Mouse (Mus musculus) spleen, adult 18-20 months (tissue): ENCODE measurements around the gene 9630041A04Rik.

ENCODE experiments used
- DNase-seq, 2 experiments: peaks; one replicate each; pipeline ENCODE4 v3.0.0; 2022; ENCODE audit warnings: mixed read lengths in 2 of 2

The 9630041A04Rik gene

DNA sequence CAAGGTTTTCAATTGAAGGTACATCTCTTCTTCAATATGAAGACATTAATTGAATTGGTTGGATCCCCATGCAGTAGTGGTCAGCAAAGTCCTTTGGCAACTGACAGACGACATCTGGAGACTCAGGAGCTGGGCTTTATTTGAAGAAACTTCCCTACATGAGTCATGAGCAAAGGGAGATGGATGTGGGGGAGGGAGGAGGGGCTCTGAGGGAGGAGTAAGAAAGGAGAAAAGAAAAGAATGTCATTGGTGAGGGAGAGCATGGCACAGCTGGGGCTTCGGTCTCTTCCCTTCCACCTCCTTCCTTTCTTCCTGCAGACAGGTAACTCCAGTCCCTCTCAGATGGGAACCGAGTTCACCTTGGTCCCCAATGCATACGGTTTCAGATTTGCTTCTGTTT, 61.2 kb downstream of the 9630041A04Rik start:
- DNase-seq: no peak

DNA sequence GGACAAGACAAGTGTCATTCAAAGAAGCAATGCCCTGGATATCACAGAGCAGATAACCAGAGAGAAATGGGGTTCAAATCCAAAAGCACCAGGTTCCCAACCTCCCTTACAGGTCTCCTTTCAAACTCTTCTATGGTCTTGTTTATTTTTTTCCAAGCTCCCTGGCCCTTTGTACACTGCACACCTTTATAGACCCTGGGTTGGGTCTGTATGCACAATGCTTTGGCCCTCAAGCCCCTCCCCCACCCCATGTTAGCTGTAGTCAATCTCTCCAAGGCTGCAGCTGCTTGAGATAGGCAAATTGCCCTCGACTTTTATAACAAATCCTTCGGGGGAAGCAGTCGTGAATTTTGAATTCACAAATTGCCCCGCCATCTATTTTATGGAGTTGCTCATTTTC, 63.2 kb downstream of the 9630041A04Rik start:
- no peak for DNase-seq

DNA sequence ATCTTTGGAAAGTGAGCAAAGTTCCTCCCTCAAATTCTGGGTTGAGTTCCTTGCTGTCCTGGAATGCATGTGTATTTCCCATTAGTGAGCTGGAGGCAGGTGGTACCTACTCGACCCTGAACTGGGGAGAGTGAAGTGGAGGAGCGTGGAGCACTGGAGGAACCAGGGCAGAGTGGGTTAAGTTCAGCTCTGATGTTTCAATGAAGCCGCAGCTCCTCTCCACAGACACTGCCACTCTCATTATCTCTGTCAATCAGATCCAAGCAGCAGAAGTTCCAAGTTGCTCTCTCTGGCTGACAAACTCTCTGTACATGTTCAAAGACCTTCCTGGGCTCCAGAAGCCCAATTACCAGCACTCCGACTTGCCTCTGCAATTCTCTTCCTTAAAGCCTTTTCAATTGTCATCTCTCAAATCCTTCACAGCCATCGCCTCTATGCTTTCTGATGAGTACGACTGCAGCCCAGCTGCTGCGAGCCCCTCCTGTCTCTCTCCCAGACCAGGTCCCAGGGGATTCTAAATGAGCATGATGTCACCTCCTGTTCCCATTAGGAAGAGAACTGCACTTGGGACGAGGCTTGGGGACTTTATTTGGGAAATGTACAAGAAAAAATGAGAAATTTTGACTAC, 72.4 kb downstream of the 9630041A04Rik start:
- DNase-seq: no peak

DNA sequence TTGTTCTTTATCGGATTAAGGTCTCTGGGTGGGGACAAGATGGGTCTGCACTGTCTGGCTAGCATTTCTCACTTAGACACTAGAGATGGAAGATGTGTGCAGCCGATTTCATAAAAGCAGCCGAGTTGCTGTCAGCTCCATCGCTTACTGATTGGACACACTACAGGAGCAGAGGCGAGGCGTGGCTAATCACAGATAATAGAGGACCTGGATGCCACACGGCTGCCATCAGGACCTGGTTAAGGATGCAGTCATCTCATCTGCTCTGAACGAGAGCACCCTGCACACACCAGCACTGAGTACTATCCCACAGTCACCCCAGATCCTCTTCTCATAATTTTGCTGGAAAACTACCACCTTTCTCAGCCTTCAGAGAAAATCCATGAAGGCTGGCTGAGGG, 73.2 kb downstream of the 9630041A04Rik start:
- DNase-seq: no peak

DNA sequence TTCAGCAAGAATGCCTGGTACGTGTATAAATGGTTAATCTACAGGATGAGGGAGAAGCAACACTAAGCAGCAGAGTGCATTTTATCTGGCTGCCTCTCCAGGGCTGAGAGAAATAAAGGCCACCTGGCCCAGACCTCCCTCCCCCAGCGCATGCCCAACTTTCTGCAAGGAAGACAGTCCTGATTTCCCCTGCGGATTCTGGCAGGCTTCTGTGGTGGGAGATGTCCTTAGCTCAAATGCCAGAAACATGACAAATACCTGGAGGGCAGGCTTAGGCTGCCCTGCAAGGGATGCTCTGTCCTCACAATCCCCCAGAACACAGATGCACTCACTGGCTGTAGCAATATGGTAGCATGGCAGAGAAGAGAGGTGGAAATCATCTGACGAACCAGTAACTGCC, 76.4 kb downstream of the 9630041A04Rik start:
- no peak for DNase-seq

DNA sequence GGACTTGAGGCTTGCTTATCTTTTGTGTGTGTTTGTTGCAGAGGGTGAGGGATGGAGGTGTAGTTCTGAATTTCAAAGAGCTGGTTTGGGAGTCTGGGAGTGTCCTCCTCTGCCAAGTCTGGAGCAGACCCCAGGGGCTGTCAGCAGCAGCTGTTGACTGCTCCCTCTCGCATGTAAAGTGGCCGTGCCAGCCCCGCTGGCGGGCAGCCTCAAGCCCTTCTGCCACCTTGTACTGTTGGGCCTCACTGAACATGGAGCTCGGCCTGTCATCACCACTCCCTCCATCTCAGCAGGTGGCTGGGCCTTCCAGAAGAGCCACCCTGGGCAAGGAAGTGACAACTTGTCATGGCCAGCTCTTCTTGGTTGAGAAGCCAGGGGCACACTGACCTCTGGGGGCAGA, 77.4 kb downstream of the 9630041A04Rik start:
- no peak for DNase-seq

DNA sequence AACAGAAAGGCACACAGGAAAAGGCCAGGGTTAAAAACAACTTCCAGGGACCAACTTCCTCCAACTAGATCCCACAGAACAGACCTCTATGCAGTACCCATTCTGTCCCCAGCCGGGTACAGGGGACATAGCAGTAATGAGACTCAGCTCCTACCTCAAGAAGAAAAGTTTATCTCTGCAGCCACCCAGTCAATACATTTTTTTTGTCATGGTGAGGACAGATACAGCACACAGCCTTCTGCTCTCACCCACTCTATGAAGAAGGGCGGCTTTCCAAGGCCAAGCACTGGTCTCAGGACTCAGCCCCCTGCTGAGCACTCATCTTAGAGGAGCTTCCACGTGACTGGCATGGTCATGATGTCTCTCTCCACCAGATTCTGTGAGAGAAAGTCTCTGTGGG, 78.5 kb downstream of the 9630041A04Rik start:
- DNase-seq: no peak

DNA sequence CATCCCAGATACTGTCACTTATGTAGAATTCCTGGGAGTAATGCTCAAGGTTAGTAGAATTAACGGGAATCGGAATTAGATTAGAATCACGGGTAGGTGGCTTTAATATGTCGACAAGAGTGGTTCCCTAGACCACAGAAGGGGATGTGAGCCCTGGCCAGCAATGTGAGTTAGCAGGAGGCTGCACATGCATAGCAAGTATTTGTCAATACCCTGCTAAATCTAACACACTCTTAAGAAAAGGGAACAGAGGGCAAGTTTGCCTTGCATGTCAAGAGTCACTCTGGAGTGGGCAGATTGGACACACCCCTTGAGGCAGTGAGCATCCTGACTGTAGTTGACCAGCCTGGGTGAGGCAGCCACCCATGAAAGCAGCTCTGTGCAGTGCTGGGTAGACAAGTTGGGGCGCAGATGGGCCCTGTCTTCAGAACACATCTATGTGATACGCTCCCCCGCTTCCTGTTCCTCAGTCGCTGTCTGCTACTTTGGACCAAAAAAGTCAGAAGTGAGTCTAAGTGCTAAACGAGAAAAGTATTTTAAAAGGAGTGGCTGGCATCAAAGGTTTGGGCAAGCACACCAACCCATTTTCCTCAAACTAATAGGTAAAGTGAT, 80.5 kb downstream of the 9630041A04Rik start:
- DNase-seq: no peak

DNA sequence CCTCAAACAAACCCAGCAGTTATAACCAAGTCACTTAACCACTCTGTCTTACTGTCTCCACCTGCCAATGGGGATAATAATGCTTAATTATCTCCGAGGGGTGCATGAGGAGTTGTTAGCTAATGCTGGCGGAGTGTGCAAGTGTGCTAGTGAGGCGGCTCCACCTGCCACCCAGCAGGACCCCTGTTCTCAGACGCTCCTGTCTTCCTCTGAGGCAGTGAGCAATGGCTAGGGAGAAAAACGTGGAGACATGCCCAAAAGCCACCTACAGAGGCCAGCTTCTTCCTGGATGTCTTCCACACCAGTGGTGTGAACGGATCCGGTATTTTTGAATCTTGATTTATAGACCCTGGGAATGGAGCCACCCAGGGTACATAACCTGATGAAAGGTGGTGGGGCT, 83.7 kb downstream of the 9630041A04Rik start:
- no peak for DNase-seq

DNA sequence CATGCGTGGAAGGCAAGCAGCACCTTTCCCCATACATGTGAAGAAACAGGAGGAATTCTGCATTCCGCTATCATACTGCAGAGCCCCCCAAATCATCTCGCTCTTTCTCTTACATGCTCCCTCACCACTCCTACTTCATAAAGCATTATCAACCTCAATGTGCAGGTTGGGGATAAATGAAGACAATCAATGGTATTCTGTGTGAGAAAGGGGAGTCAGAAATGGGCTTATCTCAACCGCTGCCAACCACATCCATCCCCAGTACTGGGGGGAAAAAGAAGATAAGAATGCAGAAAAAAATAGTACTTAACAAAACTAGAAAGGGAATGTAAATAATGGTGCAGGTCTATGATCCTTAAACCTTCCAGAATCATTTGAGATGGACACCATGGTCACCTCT, 84.2 kb downstream of the 9630041A04Rik start:
- no peak for DNase-seq

DNA sequence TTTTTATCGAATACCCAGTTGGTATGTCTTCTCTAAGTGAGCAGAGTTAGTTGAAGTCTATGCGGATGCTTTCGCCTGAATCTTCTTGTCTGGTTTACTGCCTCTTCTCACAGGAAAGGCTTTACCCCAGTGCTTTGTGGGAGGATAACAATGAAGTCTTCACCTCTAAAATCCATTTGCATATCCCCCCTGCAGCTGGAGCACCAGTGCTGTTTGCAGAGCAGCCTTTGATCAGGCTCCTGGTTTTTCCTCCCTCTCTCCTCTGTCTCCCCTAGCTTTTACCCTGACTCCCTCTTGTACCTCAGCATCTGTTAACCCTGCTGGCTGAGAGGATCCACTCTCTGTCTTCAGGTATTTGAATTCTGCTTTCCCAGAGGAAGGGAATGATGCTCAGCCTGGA, 88.5 kb downstream of the 9630041A04Rik start:
- DNase-seq: no peak

DNA sequence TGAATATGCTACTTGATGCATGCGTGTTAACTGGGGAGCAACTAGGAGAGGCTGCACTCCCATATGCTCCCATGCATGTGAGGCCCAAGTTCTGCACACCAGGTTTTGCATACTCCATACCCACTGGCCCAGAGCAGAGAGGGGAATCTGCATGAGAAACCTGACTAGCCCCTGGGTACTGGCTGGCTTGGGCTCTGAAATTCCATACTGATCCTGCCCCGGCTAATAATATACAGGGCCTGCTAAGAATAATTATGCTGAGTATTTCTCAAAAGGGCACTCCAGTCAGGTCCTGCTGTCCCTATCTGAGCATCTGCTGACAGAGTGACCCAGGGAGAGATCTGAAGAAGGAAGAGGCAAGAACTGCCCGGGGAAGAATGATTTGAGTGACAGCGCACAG, 92.9 kb downstream of the 9630041A04Rik start:
- no peak for DNase-seq

DNA sequence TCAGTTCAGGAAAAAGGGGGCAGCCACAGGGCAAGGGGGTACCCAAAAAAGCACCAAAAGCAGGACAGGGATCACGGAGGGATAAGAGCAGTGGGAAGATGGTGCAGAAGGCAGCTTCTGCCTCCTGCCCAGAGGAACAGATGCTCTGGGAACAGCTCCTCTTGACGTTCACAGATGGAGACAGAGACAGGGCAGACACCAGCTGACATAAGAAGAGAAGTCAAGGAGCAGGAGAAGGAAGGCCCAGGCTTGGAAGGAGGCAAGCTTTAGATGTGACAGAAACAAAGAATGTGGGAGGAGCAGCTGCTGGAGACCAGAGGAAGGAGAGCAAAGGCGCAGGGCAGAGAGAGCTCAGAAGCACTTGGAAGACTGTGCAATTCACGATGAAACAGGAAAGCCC, 94.6 kb downstream of the 9630041A04Rik start:
- no peak for DNase-seq

DNA sequence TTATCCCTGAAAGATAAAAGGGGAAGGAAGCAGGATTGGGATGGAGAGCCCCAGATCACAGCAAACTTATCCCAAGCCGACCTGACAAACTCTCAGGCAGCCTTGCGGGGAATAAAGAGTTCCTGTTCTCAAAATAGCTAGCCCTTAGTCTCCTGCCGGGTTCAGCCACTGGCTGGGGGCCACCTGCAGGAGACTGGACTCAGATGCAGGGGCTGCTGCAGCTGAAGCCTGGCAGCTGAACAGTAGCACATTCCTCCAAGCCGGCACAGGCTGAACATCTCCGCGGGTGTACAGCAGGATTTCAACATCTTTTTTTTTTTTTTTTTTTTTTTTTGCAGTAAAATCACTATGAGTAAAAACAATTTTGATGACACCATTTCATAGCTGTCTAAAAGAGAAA, 110.2 kb downstream of the 9630041A04Rik start:
- DNase-seq: no peak

DNA sequence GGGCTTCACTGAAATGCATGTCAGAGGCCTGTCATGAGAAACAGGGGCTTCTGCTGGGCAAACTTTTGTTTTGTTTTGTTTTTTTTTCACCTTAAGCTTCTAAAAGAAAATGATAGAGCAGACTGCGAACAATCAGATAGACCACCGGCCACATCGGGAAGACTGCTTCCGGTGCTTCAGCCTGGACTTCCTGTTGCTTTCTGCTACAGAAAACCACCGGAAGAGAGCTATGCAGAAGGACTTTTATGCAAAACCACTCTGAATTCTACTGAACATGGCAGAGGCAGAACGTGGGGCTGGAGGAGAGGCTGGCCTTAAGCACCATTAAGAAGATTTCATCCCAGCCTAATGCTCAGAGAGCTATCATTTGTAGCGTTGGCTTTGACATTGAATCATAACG, 110.7 kb downstream of the 9630041A04Rik start:
- DNase-seq: peak in 1 of 2 experiments; percentile 4

DNA sequence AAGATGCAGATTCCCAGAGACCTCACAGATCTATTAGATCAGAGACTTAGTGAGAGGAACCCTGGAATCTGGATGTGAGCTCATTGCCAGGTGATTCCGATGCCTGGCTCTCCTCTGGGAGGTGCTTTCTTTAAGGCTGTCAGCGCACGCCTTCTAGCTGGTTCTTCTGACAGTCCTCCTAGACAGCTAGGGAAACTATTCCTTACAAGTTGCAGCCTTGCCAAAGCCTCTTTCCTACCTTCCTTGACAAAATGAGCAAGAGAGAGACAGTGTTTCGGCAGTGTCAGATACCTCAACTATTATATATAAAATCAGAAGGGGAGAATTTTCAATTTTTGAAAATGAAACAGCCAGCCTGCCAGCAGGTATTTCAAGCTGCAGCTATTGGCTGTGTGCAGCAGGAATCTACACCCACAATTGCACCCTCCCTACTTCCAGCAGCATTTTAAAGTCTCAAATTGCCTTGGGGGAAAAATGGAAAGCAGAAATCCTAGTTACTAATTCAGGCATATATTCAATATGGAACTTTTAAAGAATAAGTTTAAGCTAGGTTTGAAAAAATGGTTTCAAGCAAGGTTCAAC, 115.3 kb downstream of the 9630041A04Rik start:
- no peak for DNase-seq

DNA sequence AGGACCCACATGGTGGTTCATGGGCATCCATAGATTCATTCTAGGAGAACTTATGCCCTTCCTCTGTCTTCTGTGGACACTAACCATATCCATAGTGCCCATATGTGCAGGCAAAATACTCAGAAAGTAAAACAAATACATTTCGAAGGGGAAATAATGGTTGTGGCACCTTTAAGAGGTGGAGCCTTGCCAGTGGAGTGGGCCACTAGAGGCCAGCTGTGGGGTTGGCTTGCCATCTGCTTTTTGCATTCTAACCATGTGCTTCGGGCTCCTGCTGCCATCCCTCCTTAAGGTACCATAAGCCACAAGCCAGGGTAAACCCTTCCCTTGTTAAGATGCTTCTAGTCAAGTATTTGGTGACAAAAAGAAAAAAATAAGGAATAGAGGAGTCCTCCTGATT, 119.5 kb downstream of the 9630041A04Rik start:
- DNase-seq: no peak

DNA sequence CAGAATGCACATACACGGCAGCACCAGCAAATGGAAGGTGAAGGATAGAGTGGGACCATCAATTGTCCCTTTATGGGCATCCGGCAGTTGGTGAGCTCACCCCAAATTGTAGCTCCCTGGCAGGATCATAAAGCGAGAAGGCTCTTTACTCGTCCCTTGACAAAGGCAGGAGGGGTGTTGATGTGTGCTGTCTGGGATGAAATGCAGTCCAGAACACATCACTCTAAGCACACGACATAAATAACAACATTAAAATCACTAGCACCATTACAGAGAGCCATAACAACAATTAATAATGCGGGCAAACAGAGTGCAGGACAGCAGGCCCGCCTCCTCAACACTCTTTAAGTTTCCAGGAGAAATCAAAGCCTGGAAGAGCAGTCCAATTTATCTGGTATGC, 120.7 kb downstream of the 9630041A04Rik start:
- DNase-seq: no peak

DNA sequence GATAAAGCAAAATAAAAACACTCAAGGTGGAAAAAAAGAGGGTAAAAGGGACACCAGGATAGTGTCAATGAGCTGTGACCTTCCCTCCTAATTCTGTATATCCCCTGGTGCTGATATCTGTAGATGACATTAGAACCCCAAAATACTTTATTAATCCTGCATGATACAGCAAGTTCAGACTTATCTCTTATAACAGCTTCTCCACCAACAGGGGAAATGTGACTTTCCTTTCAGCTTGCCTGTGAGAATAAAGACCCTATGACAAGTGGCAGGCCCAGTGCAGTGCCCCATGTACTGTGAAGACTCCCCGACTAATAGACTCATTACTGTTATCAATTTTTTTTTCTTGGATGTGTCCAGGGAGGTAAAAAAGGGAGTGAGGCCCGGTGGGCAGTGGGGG, 125.3 kb downstream of the 9630041A04Rik start:
- no peak for DNase-seq

DNA sequence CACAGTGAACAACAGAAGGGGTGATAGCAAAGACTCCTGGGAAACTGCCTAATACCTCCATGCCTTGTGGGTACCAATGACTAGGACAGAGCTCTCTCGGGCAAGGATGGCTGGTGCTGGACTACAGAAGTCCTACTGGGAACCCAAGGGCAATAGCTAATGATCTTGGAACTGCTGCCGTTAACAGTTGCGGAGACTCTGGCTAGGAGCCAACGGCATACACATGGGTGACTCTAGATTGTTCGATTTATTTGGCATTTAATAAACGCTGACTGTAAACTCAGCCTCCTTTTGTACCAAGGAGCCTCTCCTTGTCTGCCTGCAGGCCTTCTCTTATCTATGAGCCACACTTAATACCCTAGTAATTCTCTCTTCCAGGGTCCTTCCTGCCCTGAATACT, 128.4 kb downstream of the 9630041A04Rik start:
- no peak for DNase-seq

DNA sequence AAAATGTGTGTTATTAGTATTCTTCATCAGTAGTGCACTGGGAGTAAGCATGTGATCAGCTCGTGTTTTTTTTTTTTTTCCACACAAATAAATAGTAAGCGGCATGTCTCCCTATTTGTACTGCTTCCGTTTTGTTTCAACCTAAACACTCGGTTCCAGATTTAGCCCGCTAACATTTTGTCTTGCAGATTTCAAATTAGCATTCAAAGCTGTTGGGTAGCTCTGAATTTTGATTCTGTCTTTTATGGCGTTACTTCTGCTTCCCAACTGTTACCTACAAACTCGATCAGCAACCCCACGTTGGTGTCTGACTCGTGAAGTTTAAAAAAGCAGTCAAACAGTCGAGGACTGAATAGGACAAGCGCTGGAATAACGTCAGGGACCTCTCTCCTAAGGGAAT, 129.2 kb downstream of the 9630041A04Rik start:
- no peak for DNase-seq
